Mouse (Mus musculus) T-cell, adult 66 days (primary cell): Measurements from ENCODE around the gene 1110057P08Rik. TPM values are rescaled to one million over a fixed set of nuclear protein-coding genes. Genes with fewer than 3 reads are reported as not detected.

ENCODE experiments used
- total RNA-seq, 2 experiments: library from RNA; stranded (reverse); gene quantifications; 3 replicates in 1 of 2; 4 replicates in 1 of 2; pipeline ENCODE4 v1.2.4; 2023

Gene 1110057P08Rik
- total RNA-seq, result not detected

GRCm38 (mm10) chr16:89174435-89174834 lies at the start of gene 1110057P08Rik:
TSS of gene 1110057P08Rik (plus strand) at chr16:89174735.

GRCm38 (mm10) chr16:89140551-89140950 lies 34.0 kb upstream of the 1110057P08Rik start, which contains the start of gene Gm6358:
TSS of gene Gm6358 (plus strand) at chr16:89140851.

GRCm38 (mm10) chr16:89150786-89151185 lies 23.7 kb upstream of the 1110057P08Rik start, which contains the start of gene Gm10061:
TSS of gene Gm10061 (plus strand) at chr16:89151086.

GRCm38 (mm10) chr16:89157652-89158051 lies 16.9 kb upstream of the 1110057P08Rik start, which contains the start of gene Gm9789:
TSS of gene Gm9789 (plus strand) at chr16:89157952.

GRCm38 (mm10) chr16:89169190-89169589 lies 5.3 kb upstream of the 1110057P08Rik start, which contains the start of gene Gm7735:
TSS of gene Gm7735 (plus strand) at chr16:89169490.

GRCm38 (mm10) chr16:89205561-89205960 lies 31.0 kb downstream of the 1110057P08Rik start, which contains the start of gene Krtap20-2:
TSS of gene Krtap20-2 (plus strand) at chr16:89205861.

Other genes starting within 250 kb of the 1110057P08Rik start
- gene Krtap19-9b, start 242.5 kb upstream of the 1110057P08Rik start, total RNA-seq, result not detected
- gene Krtap16-3, start 211.9 kb upstream of the 1110057P08Rik start, total RNA-seq, result not detected
- not detected for gene Krtap22-2, start 164.0 kb upstream of the 1110057P08Rik start, total RNA-seq
- gene Gm10229, start 159.5 kb upstream of the 1110057P08Rik start, total RNA-seq, result not detected
- gene Krtap6-1, start 143.0 kb upstream of the 1110057P08Rik start, total RNA-seq, result not detected
- gene Gm10228, start 133.3 kb upstream of the 1110057P08Rik start, total RNA-seq, result not detected
- not detected for gene Krtap6-5, start 126.9 kb upstream of the 1110057P08Rik start, total RNA-seq
- not detected for gene 1110025L11Rik, start 110.7 kb upstream of the 1110057P08Rik start, total RNA-seq
- not detected for gene Krtap6-3, start 90.7 kb upstream of the 1110057P08Rik start, total RNA-seq
- gene Gm6358, start 33.9 kb upstream of the 1110057P08Rik start, total RNA-seq, result not detected
- not detected for gene Gm10061, start 23.6 kb upstream of the 1110057P08Rik start, total RNA-seq
- gene Gm9789, start 16.8 kb upstream of the 1110057P08Rik start, total RNA-seq, result not detected
- not detected for gene Gm7735, start 5.2 kb upstream of the 1110057P08Rik start, total RNA-seq
- gene Krtap20-2, start 31.1 kb downstream of the 1110057P08Rik start, total RNA-seq, result not detected
- gene Krtap21-1, start 229.1 kb downstream of the 1110057P08Rik start, total RNA-seq, result not detected
- not detected for gene Krtap6-2, start 245.4 kb downstream of the 1110057P08Rik start, total RNA-seq